Mouse (Mus musculus): ENCODE data around the gene Cwc25. TPM values are rescaled to one million over a fixed set of nuclear protein-coding genes. Genes with fewer than 3 reads are reported as not detected.

The Cwc25 gene
- polyA plus RNA-seq, 1 experiment from 2014 or later: 15.4 TPM

DNA sequence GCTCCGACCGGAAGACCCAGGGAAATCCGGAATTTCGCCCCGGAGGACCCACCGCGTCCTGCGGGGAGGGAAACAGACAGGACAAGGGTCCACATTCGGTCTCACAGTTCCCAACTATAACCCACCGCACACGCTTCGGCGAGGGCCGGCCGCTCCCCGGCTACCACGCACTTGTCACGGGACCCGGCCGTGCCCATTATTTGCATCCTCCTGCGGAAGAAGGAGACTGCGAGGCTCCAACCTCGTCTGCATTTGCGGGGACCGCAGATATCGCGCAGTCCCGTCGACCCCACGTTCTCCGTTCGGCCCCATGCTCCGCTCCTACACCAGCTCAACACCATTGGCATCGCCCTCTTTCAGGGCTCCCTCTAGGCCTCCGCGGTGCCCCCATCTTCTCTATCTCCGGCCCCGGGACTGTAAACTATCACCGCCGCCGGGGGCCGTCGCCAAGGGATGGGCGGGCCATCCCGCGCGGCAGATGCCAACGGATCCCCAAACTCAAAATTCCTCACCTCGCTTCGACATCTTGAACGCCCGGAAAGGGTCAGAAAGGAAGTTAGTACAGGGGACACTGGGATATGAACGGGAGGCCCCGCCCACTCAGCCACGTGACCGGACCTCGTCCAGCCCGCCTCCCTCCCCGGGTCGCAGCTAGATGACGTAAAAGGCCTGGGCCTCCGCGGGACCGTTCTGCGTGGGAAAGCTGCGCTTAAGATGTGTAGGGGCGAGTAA, 15.6 kb upstream of the Cwc25 start, which contains the start of gene Rpl23:
Gene Rpl23, minus strand, starts transcription at position 606 of the 732 bp plus-strand sequence.
- H3K4me1 ChIP-seq (ENCODE audit: control insufficient read depth, insufficient read depth, low read length): peaks cover 11% of the 10 kb centered on the region; the same call in 1 of the 2 replicates
- peak within 1 kb of the TSS; percentile 99 for H3K9ac ChIP-seq (ENCODE audit: low read length)
- peak within 1 kb of the TSS; percentile 97 for H3K4me3 ChIP-seq (ENCODE audit: low read depth, low read length)
- peak within 1 kb of the TSS; percentile 81 for H3K27ac ChIP-seq (replicated peaks; ENCODE audit: low read depth, low read length)
- no peaks in the 10 kb centered on the region for H3K27me3 ChIP-seq (ENCODE audit: control insufficient read depth, insufficient read depth, low read length)
- under 1% methylated on average over 67 of the region's 67 CpGs for WGBS
- DNase-seq (ENCODE audit: low spot score) (peak; percentile 100), ATAC-seq (ENCODE audit: insufficient number of reproducible peaks, low FRiP score, low TSS enrichment, low read depth) (peak; percentile 94)
- H3K4me2 ChIP-seq (ENCODE audit: low read depth, severe bottlenecking): peak within 1 kb of the TSS; percentile 65
- H3K36me3 ChIP-seq (ENCODE audit: control insufficient read depth, insufficient read depth, low read length): peaks cover 33% of the 10 kb centered on the region
- H3K9me3 ChIP-seq (ENCODE audit: control insufficient read depth, low read length): no peaks in the 10 kb centered on the region

DNA sequence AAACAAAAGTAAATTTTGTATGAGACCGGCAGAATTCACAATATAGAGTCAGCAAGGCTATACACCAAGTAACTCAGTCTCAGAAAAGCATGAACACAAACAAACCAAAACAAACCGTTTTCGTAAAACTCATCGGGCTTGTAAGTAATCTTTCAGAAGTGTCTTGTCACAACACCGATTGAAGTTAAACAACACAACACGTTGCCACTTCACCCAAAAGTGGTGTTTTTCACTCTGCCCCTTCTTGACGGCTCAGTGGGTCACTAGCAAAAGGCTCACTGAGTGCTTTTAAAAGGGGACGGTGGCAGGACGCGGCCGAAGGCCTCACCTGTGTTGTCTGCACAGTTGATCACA, 15.1 kb upstream of the Cwc25 start:
- peak overlapping the region; percentile 97 for H3K4me3 ChIP-seq (ENCODE audit: low read depth, low read length)
- peak overlapping the region; percentile 65 for H3K4me2 ChIP-seq (ENCODE audit: low read depth, severe bottlenecking)
- no peaks in the 10 kb centered on the region for H3K27me3 ChIP-seq (ENCODE audit: control insufficient read depth, insufficient read depth, low read length)
- peaks cover 37% of the 10 kb centered on the region for H3K36me3 ChIP-seq (ENCODE audit: control insufficient read depth, insufficient read depth, low read length)
- no peak for ATAC-seq (ENCODE audit: insufficient number of reproducible peaks, low FRiP score, low TSS enrichment, low read depth)
- peaks cover 11% of the 10 kb centered on the region; the same call in 1 of the 2 replicates for H3K4me1 ChIP-seq (ENCODE audit: control insufficient read depth, insufficient read depth, low read length)
- H3K9me3 ChIP-seq (ENCODE audit: control insufficient read depth, low read length): no peaks in the 10 kb centered on the region
- no peak overlapping the region for H3K27ac ChIP-seq (replicated peaks; ENCODE audit: low read depth, low read length)
- H3K9ac ChIP-seq (ENCODE audit: low read length): peak overlapping the region; percentile 99
- no peak for DNase-seq (ENCODE audit: low spot score)
- 2% methylated on average over 11 of the region's 11 CpGs for WGBS

DNA sequence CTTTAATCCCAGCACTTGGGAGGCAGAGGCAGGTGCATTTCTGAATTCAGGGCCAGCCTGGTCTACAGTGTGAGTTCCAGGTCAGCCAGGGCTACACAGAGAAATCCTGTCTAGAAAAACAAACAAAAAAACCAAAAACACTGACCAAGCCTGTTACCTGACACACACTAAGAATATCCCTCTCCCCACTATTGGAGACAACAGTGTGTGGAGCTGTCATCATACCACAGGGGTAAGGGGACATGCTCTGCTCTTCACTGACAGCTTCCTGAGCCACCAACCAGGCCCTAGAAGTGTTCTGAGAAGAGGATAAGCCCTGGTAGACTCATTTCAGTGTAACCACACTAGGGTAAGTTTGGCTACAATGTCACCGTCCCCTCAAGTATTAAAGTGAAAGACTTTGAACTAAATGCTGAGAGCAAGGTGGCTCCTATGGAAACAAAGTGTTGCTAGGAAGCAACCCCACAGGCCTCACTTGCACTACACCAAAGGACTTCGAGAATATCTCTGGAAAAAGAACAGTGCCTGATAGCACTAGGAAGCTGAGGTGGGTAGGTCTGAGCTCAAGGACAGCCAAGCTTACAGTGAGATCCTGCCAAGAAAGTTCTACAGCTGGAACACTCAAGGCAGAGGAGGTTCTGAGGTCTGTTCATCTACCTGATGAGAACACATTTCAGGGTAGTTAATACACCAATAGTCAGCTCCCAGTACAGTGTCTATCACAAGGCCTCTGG, 13.8 kb upstream of the Cwc25 start:
- Histone ChIP-seq H3K27me3 (ENCODE audit: control insufficient read depth, insufficient read depth, low read length) (no peaks in the 10 kb centered on the region), H3K4me2 (ENCODE audit: low read depth, severe bottlenecking) (peak overlapping the region; percentile 65), H3K4me3 (ENCODE audit: low read depth, low read length) (peak overlapping the region; percentile 97), H3K27ac (replicated peaks; ENCODE audit: low read depth, low read length) (no peak overlapping the region), H3K4me1 (ENCODE audit: control insufficient read depth, insufficient read depth, low read length) (peaks cover 11% of the 10 kb centered on the region; the same call in 1 of the 2 replicates), H3K9ac (ENCODE audit: low read length) (peak overlapping the region; percentile 2; the same call in 1 of the 2 replicates), H3K9me3 (ENCODE audit: control insufficient read depth, low read length) (no peaks in the 10 kb centered on the region), H3K36me3 (ENCODE audit: control insufficient read depth, insufficient read depth, low read length) (peaks cover 38% of the 10 kb centered on the region)
- no peak for DNase-seq (ENCODE audit: low spot score)
- WGBS: 90% methylated on average over 2 of the region's 2 CpGs
- no peak for ATAC-seq (ENCODE audit: insufficient number of reproducible peaks, low FRiP score, low TSS enrichment, low read depth)

GRCm38 (mm10) chr11:97778918-97779317, 12.6 kb upstream of the Cwc25 start:
- Histone ChIP-seq H3K4me1 (ENCODE audit: control insufficient read depth, insufficient read depth, low read length) (peaks cover 11% of the 10 kb centered on the region; the same call in 1 of the 2 replicates), H3K9ac (ENCODE audit: low read length) (no peak overlapping the region), H3K27ac (replicated peaks; ENCODE audit: low read depth, low read length) (no peak overlapping the region), H3K4me2 (ENCODE audit: low read depth, severe bottlenecking) (no peak overlapping the region), H3K9me3 (ENCODE audit: control insufficient read depth, low read length) (no peaks in the 10 kb centered on the region), H3K36me3 (ENCODE audit: control insufficient read depth, insufficient read depth, low read length) (peaks cover 38% of the 10 kb centered on the region), H3K4me3 (ENCODE audit: low read depth, low read length) (no peak overlapping the region), H3K27me3 (ENCODE audit: control insufficient read depth, insufficient read depth, low read length) (no peaks in the 10 kb centered on the region)
- ATAC-seq (ENCODE audit: insufficient number of reproducible peaks, low FRiP score, low TSS enrichment, low read depth) (no peak), DNase-seq (ENCODE audit: low spot score) (no peak)
- WGBS: 96% methylated on average over 1 of the region's 1 CpGs

GRCm38 (mm10) chr11:97777129-97777529, 10.8 kb upstream of the Cwc25 start:
- peaks cover 38% of the 10 kb centered on the region for H3K36me3 ChIP-seq (ENCODE audit: control insufficient read depth, insufficient read depth, low read length)

DNA sequence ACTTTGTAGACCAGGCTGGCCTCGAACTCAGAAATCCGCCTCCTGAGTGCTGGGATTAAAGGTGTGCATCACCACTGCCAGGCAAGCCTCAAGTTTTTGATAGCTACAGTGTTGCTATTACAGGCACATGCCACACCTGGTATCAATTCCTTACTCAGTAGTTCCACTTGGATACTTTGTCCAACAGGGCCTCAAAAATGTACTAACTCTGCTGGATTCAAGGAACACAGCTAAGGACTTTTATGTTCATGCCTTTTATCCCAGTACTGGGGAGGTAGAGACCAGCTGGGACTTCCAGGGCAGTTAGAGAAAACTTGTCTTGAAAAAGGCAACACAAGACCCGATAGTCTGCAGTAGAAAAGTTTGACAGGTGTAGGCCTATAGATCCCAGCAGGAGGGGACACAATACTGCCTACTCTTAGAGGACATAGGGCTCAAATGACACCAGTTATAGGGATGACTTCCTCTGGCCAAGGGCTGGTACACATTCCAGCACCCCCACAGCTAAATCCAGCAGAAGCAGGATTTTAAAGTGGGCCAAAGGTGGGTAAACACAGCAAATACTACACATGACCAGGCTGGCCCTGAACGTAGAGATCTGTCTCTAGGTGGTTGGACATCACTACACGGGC, 10.3 kb upstream of the Cwc25 start:
- peaks cover 11% of the 10 kb centered on the region; the same call in 1 of the 2 replicates for H3K4me1 ChIP-seq (ENCODE audit: control insufficient read depth, insufficient read depth, low read length)
- H3K27me3 ChIP-seq (ENCODE audit: control insufficient read depth, insufficient read depth, low read length): no peaks in the 10 kb centered on the region
- WGBS: 61% methylated on average over 5 of the region's 5 CpGs
- H3K4me3 ChIP-seq (ENCODE audit: low read depth, low read length): no peak overlapping the region
- peaks cover 38% of the 10 kb centered on the region for H3K36me3 ChIP-seq (ENCODE audit: control insufficient read depth, insufficient read depth, low read length)
- no peak overlapping the region for H3K9ac ChIP-seq (ENCODE audit: low read length)
- H3K27ac ChIP-seq (replicated peaks; ENCODE audit: low read depth, low read length): no peak overlapping the region
- H3K9me3 ChIP-seq (ENCODE audit: control insufficient read depth, low read length): no peaks in the 10 kb centered on the region
- DNase-seq (ENCODE audit: low spot score): peak; percentile 24
- ATAC-seq (ENCODE audit: insufficient number of reproducible peaks, low FRiP score, low TSS enrichment, low read depth): peak; percentile 44; the same call in 1 of the 2 replicates
- no peak overlapping the region for H3K4me2 ChIP-seq (ENCODE audit: low read depth, severe bottlenecking)

More at GRCm38 (mm10) chr11:97777129-97777529, 10.8 kb upstream of the Cwc25 start:
- Histone ChIP-seq H3K4me1 (ENCODE audit: control insufficient read depth, insufficient read depth, low read length) (peaks cover 11% of the 10 kb centered on the region; the same call in 1 of the 2 replicates), H3K4me2 (ENCODE audit: low read depth, severe bottlenecking) (no peak overlapping the region), H3K27ac (replicated peaks; ENCODE audit: low read depth, low read length) (no peak overlapping the region), H3K4me3 (ENCODE audit: low read depth, low read length) (no peak overlapping the region), H3K9me3 (ENCODE audit: control insufficient read depth, low read length) (no peaks in the 10 kb centered on the region), H3K27me3 (ENCODE audit: control insufficient read depth, insufficient read depth, low read length) (no peaks in the 10 kb centered on the region), H3K9ac (ENCODE audit: low read length) (no peak overlapping the region)
- DNase-seq (ENCODE audit: low spot score) (peak; percentile 40), ATAC-seq (ENCODE audit: insufficient number of reproducible peaks, low FRiP score, low TSS enrichment, low read depth) (peak; percentile 20; the same call in 1 of the 2 replicates)
- 39% methylated on average over 2 of the region's 2 CpGs for WGBS

DNA sequence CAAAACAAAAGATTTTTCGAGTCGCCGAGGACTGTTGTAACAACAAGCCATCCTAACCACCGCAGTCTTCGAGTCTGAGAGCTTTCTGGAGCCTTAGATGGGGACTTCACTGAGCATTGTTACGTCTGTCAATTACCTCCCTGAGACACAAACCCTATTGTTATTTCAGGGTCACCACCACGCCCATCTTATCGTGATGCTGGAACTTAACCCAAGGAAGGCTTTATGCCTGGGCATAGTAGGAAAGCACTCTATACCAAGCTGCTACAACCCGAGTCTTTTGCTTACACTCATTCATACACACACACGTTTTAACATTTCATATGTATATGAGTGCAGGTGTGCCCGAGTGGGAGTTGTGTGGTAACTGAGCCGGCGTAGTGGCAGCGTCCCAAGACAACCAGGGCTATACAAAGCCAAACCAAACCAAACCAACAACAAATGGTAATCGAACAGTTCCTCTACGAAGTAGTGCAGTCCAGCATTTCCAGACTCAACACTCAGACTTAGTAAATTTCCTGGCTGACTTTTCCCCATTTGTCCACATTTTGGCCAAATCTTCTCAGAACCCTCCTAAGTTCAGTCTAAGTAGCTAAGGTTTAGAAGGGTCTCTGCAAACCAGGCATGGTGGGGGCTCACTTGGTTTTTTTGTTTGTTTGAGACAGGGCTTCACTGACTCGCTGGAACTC, 9.6 kb upstream of the Cwc25 start, which contains the start of gene 1700001P01Rik:
Gene 1700001P01Rik, minus strand, starts transcription at position 111 of the 689 bp plus-strand sequence.
- Histone ChIP-seq H3K9me3 (ENCODE audit: control insufficient read depth, low read length) (no peaks in the 10 kb centered on the region), H3K27me3 (ENCODE audit: control insufficient read depth, insufficient read depth, low read length) (no peaks in the 10 kb centered on the region), H3K4me1 (ENCODE audit: control insufficient read depth, insufficient read depth, low read length) (peaks cover 10% of the 10 kb centered on the region; the same call in 1 of the 2 replicates), H3K9ac (ENCODE audit: low read length) (no peak within 1 kb of the TSS), H3K36me3 (ENCODE audit: control insufficient read depth, insufficient read depth, low read length) (peaks cover 38% of the 10 kb centered on the region), H3K4me2 (ENCODE audit: low read depth, severe bottlenecking) (no peak within 1 kb of the TSS), H3K4me3 (ENCODE audit: low read depth, low read length) (no peak within 1 kb of the TSS), H3K27ac (replicated peaks; ENCODE audit: low read depth, low read length) (no peak within 1 kb of the TSS; the same call in 1 of the 2 replicates)
- DNase-seq (ENCODE audit: low spot score) (no peak), ATAC-seq (ENCODE audit: insufficient number of reproducible peaks, low FRiP score, low TSS enrichment, low read depth) (no peak; the same call in 1 of the 2 replicates)
- 60% methylated on average over 17 of the region's 17 CpGs for WGBS
